Mouse (Mus musculus): ENCODE data around the gene Myzap. TPM values are rescaled to one million over a fixed set of nuclear protein-coding genes. Genes with fewer than 3 reads are reported as not detected.
A peak's percentile ranks its signal among the peaks of the same experiment; 100 is the strongest.
"Not testable (repeated sequence)": the region's sequence is repeated elsewhere in the genome, so short reads cannot be mapped to it uniquely, and the experiment has no call there.

The Myzap gene
- polyA plus RNA-seq, 1 experiment: not detected

DNA sequence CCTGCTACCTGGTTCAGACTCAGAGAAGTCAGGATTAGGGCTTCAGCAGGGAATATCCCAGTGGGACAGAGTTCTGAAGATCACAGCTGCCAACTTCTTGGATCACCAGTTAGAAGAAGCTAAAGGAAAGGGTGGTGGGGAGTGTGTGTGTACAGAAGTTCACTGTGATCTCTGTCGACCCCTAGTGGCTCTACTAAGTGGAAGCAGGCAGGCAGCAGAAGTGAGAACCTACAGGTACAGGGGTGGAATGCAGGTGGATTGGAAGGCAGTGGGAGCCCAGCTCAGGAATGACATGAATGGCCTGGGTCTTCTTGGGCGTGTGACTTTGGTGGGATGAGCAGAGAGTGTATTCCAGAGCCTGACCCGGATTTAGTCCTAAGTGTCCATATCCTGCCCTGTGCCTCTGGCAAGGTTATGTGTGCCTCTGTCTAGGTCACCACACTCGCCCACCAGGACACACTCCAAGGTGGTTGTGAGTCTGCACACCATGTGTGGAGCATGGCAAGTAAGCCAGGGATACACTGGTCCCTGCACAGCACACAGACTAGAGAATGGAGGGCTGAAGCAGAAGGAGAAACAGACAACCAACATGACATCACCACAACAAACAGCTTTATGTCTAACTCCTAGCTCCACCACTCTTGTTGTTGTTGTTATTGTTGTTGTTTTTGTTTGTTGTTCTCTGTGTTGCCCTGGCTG is 31.9 kb upstream of the Myzap start:
- Histone ChIP-seq H3K4me1 (ENCODE audit: control insufficient read depth, insufficient read depth, low read length) (no peaks in the 10 kb centered on the region), H3K27ac (ENCODE audit: insufficient read depth, low read depth, low read length) (no peak overlapping the region), H3K4me3 (ENCODE audit: insufficient read depth, low read length) (no peak overlapping the region)
- no peak for TF ChIP-seq POLR2A (IDR thresholded peaks at IDR 0.05; ENCODE audit: borderline replicate concordance, low read depth, low read length)
- peak; percentile 63; the same call in 1 of the 2 replicates for TF ChIP-seq CTCF (IDR thresholded peaks at IDR 0.05; ENCODE audit: low read depth, low read length)

DNA sequence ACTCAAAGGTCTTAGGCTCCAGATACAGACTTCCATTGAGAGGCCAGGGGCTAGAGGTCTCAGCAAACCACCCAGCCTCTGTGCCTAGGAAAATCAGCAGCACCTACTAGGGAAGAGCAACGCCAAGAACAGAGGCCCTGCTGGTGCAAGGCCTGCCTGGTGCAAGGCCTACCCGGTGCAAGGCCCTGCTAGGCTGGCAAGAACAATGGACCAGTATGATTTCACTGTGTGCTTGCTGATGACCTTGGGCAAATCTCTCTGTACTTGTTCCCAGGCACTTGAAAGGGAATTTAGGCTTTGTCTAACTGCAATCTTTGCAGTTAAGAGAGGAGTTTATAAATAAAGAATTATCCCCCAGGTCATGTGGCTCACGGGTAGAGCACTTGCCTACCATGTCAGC is 30.4 kb upstream of the Myzap start:
- Histone ChIP-seq H3K27ac (ENCODE audit: insufficient read depth, low read depth, low read length) (no peak overlapping the region), H3K4me1 (ENCODE audit: control insufficient read depth, insufficient read depth, low read length) (no peaks in the 10 kb centered on the region)
- TF ChIP-seq CTCF (IDR thresholded peaks at IDR 0.05; ENCODE audit: low read depth, low read length) (no peak), POLR2A (IDR thresholded peaks at IDR 0.05; ENCODE audit: borderline replicate concordance, low read depth, low read length) (no peak)

GRCm38 (mm10) chr9:71621968-71622367 is 29.8 kb upstream of the Myzap start:
- no peaks in the 10 kb centered on the region for H3K4me1 ChIP-seq (ENCODE audit: control insufficient read depth, insufficient read depth, low read length)
- no peak overlapping the region for H3K4me3 ChIP-seq (ENCODE audit: insufficient read depth, low read length)
- TF ChIP-seq POLR2A (IDR thresholded peaks at IDR 0.05; ENCODE audit: borderline replicate concordance, low read depth, low read length) (no peak), CTCF (IDR thresholded peaks at IDR 0.05; ENCODE audit: low read depth, low read length) (no peak)
- no peak overlapping the region for H3K27ac ChIP-seq (ENCODE audit: insufficient read depth, low read depth, low read length)

More for the DNA sequence above, 30.4 kb upstream of the Myzap start:
- no peak overlapping the region for H3K4me3 ChIP-seq (ENCODE audit: insufficient read depth, low read length)

- not testable (repeated sequence) for H3K4me1 ChIP-seq (ENCODE audit: control insufficient read depth, insufficient read depth, low read length); H3K27ac ChIP-seq (ENCODE audit: insufficient read depth, low read depth, low read length); H3K4me3 ChIP-seq (ENCODE audit: insufficient read depth, low read length)
Measured at GRCm38 (mm10) chr9:71620116-71620515, 28.0 kb upstream of the Myzap start.

GRCm38 (mm10) chr9:71617363-71617762 is 25.2 kb upstream of the Myzap start:
- H3K4me1 ChIP-seq (ENCODE audit: control insufficient read depth, insufficient read depth, low read length): no peaks in the 10 kb centered on the region
- TF ChIP-seq POLR2A (IDR thresholded peaks at IDR 0.05; ENCODE audit: borderline replicate concordance, low read depth, low read length): no peak
- TF ChIP-seq CTCF (IDR thresholded peaks at IDR 0.05; ENCODE audit: low read depth, low read length): peak; percentile 85
- H3K4me3 ChIP-seq (ENCODE audit: insufficient read depth, low read length): no peak overlapping the region
- H3K27ac ChIP-seq (ENCODE audit: insufficient read depth, low read depth, low read length): no peak overlapping the region

DNA sequence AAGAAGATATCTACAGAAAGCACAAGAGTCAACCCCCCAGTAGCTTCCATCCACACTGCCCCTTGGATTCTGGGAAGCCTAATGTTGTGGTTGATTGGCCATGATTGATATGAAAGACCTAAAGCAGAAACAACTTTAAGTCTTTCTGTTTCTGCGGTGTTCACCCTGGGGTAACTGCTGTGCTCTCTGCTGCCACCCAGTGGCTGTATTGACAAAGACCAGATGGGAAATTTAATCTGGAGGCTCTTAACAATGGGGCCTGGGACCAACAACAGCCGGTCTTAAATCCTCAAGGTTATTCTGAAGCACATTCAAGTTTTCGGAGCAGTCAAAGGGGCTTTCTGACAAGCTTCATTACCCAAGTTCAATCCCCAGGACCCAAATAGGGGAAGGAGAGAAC is 24.0 kb upstream of the Myzap start:
- H3K4me1 ChIP-seq (ENCODE audit: control insufficient read depth, insufficient read depth, low read length): no peaks in the 10 kb centered on the region
- no peak overlapping the region for H3K27ac ChIP-seq (ENCODE audit: insufficient read depth, low read depth, low read length)
- H3K4me3 ChIP-seq (ENCODE audit: insufficient read depth, low read length): no peak overlapping the region
- TF ChIP-seq CTCF (IDR thresholded peaks at IDR 0.05; ENCODE audit: low read depth, low read length) (peak; percentile 82), POLR2A (IDR thresholded peaks at IDR 0.05; ENCODE audit: borderline replicate concordance, low read depth, low read length) (no peak)

GRCm38 (mm10) chr9:71614643-71615042 is 22.5 kb upstream of the Myzap start:
- TF ChIP-seq CTCF (IDR thresholded peaks at IDR 0.05; ENCODE audit: low read depth, low read length) (peak; percentile 72), POLR2A (IDR thresholded peaks at IDR 0.05; ENCODE audit: borderline replicate concordance, low read depth, low read length) (no peak)
- Histone ChIP-seq H3K4me3 (ENCODE audit: insufficient read depth, low read length) (no peak overlapping the region), H3K4me1 (ENCODE audit: control insufficient read depth, insufficient read depth, low read length) (no peaks in the 10 kb centered on the region), H3K27ac (ENCODE audit: insufficient read depth, low read depth, low read length) (no peak overlapping the region)

DNA sequence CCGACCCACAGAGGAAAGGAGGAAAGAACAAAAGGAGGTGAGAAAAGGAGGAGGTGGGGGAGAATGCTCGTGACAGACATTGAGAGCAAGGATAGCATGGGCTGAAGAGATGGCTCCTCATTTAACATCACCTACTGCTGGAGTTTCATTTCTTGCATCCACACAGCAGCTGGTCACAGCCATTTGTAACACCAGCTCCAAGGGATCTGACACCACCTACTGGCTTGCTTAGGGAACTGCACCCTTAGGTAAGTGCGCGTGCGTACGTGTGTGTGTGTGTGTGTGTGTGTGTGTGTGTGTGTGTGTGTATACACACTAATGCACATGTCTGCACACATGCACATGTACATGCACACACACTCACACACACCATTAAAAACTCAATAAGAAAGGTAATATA is 20.8 kb upstream of the Myzap start:
- H3K4me1 ChIP-seq (ENCODE audit: control insufficient read depth, insufficient read depth, low read length): no peaks in the 10 kb centered on the region
- H3K4me3 ChIP-seq (ENCODE audit: insufficient read depth, low read length): no peak overlapping the region
- TF ChIP-seq CTCF (IDR thresholded peaks at IDR 0.05; ENCODE audit: low read depth, low read length) (peak; percentile 28; the same call in 1 of the 2 replicates), POLR2A (IDR thresholded peaks at IDR 0.05; ENCODE audit: borderline replicate concordance, low read depth, low read length) (no peak)
- no peak overlapping the region for H3K27ac ChIP-seq (ENCODE audit: insufficient read depth, low read depth, low read length)

DNA sequence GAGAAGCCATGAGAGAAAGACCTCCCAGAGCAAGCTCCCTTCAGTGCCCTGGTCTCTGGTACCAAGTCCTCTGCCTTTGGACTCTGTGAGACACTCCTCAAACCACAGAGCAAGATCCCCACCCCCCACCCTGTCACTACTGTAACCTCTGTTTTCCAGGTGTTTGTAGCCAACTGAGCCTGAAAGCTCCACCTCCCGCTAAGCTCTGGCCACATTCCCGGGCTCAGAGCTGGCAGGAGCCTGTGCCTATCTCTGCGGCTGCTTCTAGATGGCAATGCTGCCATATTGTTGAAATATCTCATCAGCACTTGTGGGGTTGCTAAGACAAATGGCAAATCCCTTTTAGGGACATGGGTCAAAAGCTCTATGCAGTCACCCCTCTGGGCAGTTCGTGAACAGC is 19.7 kb upstream of the Myzap start:
- no peaks in the 10 kb centered on the region for H3K4me1 ChIP-seq (ENCODE audit: control insufficient read depth, insufficient read depth, low read length)
- H3K4me3 ChIP-seq (ENCODE audit: insufficient read depth, low read length): no peak overlapping the region
- no peak overlapping the region for H3K27ac ChIP-seq (ENCODE audit: insufficient read depth, low read depth, low read length)
- TF ChIP-seq CTCF (IDR thresholded peaks at IDR 0.05; ENCODE audit: low read depth, low read length) (no peak), POLR2A (IDR thresholded peaks at IDR 0.05; ENCODE audit: borderline replicate concordance, low read depth, low read length) (no peak)

- TF ChIP-seq POLR2A (IDR thresholded peaks at IDR 0.05; ENCODE audit: borderline replicate concordance, low read depth, low read length) (no peak), CTCF (IDR thresholded peaks at IDR 0.05; ENCODE audit: low read depth, low read length) (no peak)
- Histone ChIP-seq H3K4me1 (ENCODE audit: control insufficient read depth, insufficient read depth, low read length) (no peaks in the 10 kb centered on the region), H3K27ac (ENCODE audit: insufficient read depth, low read depth, low read length) (no peak overlapping the region), H3K4me3 (ENCODE audit: insufficient read depth, low read length) (no peak overlapping the region)
Measured at GRCm38 (mm10) chr9:71609010-71609409, 16.9 kb upstream of the Myzap start.

Measured in bone marrow macrophage, adult 2 months (primary cell).